Mouse (Mus musculus) right cerebral cortex, postnatal 25 days (tissue): Measurements from ENCODE around the gene Bcl2l2.
A peak's percentile ranks its signal among the peaks of the same experiment; 100 is the strongest.

Source experiments
- DNase-seq: peaks from one replicate; pipeline ENCODE4 v3.0.0; 2022

Gene Bcl2l2

DNA sequence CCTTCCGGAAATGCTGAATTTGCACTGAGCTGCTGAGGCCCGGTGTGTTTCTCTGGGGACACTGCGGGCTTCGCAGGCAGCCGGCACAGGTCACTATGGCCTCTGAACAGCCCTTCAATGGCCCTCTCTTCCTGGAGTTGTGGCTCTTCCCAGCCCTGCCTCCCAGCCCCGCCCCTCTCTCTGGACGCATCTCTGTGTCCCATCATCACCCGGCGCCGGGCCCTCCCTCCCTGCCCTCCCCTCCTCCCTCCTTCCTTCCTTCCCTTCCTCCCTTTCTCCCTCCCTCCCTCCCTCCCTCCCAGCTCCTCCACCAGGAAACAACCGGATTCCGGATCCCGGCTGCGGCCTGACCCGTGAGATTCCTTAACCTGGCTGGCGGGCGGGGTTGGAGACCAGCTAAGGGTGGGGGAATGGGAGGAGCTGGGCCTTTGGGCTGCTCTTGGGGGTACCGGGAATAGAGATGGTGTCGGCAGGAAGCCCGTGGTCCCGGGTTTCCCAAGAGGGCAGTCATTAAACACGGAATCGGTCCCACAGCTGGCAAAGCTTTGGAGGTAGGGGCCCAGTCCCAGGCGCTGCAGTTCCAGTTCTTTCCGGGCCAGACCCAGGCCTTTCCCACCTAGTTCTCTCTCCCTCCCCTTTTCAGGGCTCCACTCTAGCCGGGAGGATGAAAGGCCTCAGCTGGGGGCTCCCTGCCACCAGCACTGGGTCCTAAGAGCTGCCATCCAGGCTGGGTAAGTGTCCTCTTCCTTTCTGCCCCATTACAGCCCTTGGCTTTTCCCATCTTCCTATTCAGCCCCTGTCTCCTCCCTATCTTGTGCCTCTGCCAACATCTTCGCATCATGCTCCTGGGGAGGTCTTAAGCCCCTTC lies at the start of gene Bcl2l2, which contains the start of gene Gm20521:
Bcl2l2 (plus strand) TSS at position 224 of the 868 bp plus-strand sequence.
Gm20521 (plus strand) TSS at position 288 of the 868 bp plus-strand sequence.
- peak; percentile 70 for DNase-seq

DNA sequence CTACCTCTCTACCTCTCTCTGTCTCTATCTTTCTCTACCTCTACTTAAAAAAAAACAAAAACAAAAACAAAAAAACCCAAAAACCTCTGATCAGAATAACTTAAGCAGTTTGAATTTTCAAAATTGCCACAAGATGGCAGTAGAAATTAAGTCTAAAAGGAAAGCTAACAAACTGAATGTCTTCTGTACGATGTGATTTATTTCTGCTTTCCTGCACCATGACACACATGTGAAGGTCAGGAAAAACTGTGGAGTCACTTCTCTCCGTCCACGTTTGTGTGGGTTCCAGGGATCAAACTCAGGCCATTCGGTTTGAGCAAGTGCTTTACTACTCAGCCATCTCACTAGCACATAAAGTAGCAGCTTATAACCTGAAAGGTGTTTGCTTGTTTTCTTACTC lies 39.7 kb upstream of the Bcl2l2 start:
- DNase-seq, result peak; percentile 7

DNA sequence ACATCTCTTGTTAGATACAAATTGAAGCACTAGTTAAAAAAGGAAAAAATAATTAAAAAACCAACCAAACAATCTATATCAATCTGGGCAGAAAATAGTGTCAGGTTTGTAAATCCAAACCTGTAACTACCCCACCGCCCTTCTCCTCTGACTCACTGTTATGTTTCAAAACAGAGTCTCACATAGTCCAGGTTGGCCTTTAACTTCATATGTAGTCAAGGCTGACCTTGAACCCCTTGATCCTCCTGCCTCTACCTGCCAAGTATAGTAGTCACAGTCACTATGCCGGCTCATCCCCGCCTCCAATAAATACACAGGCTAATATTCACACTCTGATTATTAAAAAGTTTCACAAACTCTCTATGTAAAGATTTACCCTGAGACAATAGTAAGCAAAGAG lies 27.5 kb upstream of the Bcl2l2 start:
- DNase-seq, result no peak

DNA sequence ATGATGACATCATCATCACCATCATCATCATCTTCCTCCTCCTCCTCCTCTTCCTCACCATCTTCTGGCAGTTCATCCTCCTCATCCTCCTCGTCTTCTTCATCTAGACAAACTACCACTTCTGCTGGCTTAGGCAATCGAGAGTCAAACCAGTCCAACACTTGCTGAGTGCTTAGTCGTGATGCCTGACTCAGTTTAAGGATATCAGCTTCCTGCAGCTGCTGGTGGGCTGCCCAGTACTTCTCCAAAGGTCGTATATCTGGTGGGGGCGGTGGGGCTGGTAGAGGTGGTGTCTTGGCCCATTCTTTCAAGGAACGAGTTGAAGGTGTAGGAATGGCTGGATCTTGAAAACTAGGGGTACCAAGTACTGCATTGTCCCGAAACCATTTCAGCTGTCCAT lies 26.5 kb upstream of the Bcl2l2 start:
- DNase-seq, result no peak

DNA sequence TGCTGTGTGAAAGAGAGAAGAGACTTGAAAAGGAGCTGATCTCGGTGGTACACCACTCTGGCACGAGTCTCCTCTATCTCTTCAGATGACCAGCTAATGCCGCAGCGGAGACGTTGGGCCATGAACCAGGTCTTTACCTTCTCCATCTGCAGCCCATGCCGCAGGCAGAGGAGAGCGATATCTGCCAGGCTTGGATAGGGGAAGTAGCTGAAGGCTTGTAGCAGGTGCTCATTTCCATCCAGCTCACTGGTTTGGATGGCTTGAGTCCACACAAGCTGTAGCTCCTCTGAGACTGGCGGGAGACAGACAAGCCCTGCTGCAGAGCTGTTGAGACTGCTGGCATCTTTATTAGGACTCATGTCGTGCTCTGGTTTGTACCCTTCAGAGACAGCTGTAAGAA lies 25.3 kb upstream of the Bcl2l2 start:
- DNase-seq, result no peak

DNA sequence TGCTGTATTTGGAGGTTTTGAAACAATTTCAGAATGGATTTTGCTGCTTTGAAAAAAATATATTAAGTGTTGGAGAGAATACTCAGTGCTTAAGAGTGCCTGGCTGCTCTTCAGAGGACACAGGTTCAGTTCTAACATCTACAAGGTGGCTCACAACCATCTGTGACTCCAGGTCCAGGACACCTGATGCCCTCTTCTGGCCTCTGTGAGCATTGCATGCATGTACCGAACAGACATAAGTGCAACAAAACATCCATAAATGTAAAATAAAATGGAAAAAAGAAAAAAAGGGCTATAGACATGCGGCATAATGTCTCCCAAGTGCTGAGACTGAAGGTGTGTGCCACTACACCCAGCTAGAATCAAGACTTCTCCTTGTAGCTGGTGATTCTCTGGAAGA lies 22.7 kb upstream of the Bcl2l2 start:
- no peak for DNase-seq

DNA sequence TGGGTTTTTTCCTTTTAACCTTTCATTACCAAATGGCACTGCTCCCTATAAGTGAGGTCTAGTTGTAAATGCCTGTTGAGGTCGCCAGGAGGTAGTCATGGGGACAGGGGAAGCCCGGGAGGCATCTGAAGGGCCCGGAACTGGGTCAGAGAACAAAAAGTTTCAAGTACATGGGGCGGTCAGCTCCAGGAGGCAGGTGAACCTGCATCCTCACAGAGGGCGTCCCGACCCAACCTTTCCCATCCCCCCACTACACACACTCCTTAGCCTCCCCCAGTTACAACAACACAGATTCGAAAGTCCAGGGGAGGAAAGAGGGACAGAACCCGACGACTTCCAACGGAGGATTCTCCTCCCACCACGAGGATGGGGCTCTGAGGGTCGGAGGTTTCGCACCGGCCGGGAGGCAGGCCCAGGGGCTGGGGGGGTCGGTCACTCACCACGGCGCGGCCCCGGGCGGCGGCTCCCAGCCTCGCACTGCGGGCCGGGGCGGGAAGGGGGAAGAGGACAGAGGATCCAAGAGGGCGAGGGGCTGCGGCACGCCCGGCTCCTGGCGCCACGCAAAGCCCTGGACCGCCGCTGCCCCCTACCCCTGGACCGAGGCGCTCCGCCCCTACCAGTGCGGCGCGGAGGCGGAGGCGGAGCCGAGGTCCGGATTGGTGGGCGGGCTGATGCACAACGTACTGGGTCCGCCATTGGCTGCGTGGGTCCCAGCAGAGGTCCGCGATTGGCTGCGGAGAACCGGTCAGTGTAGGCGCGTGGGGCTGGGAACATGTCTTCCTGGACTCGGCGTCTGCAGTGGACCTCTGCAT lies 19.5 kb upstream of the Bcl2l2 start:
- peak; percentile 93 for DNase-seq

DNA sequence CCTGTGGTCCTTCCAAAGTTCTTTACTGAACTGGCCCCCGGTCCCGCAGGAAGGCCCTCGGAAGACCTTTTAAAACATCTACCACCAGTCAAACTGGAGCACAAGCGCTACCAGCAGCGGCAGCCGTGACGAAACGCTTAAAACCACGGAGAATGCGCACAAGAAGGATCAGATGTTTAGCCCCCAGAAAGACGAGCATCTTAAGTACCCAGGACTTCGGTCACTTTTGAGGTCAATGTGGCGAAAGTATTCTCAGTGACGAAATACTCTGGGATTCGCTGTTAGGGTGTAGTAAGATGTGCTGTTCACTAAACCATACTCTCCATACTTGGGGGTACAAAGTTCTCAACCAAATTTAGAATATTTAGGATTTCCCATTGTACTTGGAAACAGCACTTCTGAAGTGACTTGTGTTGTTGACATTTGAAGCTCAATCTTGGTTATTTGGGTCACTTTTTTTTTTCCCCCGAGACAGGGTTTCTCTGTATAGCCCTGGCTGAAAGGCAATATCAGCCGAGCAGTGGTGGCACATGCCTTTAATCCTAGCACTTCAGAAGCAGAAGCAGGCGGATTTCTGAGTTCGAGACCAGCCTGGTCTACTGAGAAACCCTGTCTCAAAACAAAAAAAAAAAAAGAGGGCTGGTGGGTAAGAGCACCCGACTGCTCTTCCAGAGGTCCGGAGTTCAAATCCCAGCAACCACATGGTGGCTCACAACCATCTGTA lies 18.7 kb upstream of the Bcl2l2 start:
- no peak for DNase-seq

DNA sequence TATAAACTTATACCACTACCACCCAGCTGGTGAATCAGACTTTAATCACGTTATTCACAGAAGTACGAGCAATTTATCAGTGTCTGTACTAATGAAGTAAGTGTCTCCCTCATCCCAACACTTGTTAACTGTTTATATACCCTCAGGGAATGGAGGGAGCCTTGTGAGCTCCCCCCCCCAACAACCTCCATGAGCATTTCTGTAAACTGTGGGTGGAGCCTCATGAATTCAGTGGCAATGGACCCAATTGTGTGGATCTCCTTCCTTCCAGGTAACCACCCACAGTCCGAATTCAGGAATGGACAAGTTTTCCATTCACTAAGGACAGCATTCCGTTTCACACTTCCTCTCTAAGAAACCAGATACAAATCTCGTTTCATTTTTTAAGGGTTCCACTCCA lies 17.6 kb upstream of the Bcl2l2 start:
- no peak for DNase-seq

DNA sequence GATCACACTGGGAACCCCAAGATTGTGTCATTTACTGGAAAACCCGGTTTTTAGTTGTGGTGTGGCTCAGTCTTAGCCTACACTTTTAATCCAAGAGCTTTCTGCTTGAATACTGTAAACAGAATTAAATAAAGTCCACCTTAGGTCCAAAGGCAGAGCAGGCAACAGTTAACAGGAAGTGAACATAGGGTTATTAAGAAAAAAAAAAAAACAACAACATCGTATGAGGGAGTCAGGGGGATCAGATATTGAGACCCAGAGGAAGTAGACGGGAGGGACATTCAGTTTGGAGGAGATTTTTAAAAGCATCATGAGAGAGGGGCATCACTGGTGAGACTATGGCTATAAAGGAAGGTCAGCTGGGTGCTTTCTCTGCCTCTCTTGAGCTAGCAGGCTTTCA lies 16.9 kb upstream of the Bcl2l2 start:
- DNase-seq, result no peak

DNA sequence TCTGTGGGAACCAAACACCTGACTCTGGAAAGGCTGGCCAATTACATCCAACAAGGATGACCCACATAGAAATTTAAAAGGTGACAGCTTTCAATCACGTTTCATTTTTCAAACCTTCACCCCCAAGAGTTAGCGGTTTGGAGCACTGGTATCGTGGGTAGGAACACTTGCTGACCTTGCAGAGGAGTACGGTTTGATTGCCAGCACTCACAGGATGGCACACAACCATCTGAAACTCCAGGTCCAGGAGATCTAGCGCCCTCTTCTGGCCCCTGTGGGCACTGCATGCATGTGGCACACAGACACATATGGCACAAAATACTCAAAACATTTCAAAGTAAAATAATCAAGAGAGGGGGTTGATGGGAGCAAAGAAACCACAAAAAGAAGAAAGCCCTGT lies 16.2 kb upstream of the Bcl2l2 start:
- no peak for DNase-seq

DNA sequence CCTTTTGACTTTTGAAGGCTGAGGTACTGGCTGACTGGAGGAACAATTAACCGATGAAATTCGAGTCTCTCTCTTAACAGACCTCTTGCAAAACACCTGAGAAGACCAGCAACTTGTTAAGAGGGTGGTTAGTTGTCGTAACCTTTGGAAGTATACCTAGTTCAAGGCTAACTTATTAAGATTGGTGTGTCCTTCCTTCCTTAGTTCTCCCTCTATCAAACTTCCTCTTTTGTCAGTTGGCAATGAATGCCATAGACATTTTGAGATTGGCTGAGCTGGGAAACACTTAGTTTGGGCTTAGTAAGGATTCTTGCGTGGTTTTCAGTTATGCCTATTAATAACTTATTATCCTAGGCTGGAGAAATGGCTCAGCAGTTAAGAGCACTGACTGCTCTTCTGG lies 15.2 kb upstream of the Bcl2l2 start:
- no peak for DNase-seq

DNA sequence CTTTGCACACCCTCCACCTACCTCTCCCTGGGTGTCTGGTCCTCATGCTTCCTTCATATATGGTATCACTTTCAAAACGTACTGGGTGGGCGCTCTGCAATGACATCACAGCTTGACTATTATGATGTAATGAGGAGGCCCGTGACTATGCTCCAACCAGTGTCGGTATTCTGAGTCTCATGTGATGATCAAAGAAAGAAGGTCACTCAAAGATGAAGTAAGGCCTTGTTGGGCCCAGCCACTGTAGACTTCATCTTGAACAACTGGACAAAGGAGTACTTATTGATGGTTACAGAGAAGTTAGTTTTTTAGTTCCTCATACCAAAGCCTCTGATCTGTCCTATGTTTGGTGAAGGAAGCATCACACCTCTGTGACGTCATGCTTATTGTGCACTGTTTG lies 12.3 kb upstream of the Bcl2l2 start, which contains the start of gene Homez:
Homez (minus strand) TSS at position 101 of the 400 bp plus-strand sequence.
- no peak for DNase-seq

DNA sequence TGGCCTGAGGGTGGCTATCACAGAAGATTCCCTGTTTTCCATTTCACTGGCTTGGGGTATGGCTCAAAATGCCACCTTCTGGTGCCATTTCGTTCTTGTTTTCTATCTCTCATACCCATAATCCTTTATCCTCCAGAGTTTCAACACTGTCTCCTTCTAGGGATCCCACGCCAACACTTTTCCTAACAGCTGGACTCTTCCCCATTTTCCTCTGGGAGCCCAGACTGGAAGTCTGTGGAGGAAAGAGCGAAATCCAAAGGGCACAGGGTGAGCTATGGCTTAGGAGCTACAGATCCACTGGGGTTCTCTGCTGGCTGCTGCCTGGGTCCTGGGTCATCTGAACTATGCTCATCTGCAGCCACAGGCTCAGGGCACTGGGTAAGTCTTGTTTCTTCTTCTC lies 9.0 kb upstream of the Bcl2l2 start:
- no peak for DNase-seq

DNA sequence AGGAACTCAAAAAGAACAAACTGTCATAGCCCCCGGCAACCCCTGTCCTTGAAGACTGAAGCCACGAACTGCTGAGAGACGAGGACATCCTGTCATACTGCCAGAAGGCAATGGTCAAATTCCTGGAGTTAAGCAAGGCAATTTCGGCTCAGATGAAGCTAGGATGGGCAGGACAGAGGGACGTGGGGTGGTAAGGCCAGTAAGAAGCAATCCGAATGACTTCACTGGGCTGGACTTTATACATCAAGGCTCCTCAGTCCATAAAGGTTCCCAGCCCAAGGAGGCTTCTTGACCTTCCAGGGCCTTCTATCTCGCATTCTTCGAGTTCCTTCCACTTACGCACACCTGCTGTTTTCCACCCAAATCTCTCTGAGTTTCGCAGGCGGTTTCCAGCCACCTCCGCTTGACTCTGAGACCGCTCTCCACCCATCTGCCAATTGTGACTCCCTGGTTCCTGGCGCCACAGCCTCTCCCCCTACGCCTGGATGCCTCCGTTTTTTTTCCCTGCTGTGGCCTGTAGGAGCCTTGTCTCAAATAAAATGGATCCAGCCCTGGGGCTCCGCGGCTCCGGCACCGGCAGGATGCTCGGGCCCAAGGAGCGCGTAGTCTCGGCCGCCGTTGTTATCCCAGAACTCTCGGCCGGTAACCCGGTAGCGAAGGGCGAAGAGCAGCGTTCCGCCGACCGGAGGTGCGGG lies 7.2 kb upstream of the Bcl2l2 start:
- DNase-seq, result no peak

DNA sequence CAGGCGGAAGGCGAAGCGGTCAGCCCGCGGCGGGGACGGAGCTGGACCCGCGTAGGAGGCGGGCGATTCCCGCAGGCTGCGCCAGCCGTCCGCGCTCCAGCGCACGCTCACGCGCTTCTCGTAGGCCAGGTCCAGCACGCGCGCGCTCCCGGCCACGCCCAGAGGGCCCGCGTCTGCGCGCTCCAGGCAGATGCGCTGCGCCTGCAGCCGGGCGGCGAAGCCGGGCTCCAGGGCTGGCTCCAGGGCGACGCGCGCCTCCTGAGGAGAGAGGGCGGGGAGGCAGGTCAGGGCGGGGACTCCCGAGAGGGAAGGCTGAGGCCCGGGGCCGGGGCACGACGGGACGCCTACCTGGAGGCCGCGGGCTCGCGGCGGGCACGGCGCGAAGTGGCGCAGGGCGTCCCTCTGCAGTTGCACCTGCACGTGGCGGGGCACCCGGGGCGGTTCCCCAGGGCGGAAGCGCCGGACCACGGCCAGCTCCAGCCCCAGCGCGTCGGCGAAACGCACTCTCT lies 6.6 kb upstream of the Bcl2l2 start:
- peak; percentile 94 for DNase-seq

DNA sequence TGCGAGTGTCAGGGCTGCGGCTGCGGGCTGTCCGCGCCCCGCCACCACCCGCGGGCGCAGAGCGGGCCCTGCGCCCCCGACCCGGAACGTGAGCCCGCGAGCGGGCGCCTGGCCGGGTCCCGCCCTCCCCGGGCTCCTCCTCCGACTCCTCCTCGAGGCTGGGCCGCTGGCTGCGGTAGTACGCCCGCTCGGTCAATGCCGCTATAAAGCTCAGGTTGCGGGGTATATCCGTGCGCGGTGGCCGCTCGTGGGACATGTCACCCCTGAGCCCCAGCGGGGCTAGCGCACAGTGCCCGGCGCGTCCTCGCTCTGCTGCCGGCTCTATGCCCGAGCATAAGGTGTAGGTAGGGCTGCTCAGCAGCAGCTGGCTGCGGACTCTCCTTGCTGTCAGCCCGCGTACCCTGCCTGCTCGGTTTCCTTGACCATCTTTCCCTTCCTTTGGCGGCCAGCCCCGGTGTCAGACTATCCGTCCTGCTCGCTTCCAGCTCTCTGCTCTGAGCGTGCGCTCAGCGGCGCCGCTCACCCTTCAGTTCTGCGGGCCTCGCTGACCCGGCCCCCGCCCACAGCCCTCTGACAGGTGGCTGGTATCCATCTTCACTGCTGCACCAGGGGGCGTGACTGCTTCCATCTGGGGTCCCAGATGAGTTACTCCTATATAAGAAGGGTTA lies 6.0 kb upstream of the Bcl2l2 start, which contains the start of gene Ppp1r3e:
Ppp1r3e (minus strand) TSS at position 503 of the 668 bp plus-strand sequence.
- DNase-seq, result peak; percentile 79

DNA sequence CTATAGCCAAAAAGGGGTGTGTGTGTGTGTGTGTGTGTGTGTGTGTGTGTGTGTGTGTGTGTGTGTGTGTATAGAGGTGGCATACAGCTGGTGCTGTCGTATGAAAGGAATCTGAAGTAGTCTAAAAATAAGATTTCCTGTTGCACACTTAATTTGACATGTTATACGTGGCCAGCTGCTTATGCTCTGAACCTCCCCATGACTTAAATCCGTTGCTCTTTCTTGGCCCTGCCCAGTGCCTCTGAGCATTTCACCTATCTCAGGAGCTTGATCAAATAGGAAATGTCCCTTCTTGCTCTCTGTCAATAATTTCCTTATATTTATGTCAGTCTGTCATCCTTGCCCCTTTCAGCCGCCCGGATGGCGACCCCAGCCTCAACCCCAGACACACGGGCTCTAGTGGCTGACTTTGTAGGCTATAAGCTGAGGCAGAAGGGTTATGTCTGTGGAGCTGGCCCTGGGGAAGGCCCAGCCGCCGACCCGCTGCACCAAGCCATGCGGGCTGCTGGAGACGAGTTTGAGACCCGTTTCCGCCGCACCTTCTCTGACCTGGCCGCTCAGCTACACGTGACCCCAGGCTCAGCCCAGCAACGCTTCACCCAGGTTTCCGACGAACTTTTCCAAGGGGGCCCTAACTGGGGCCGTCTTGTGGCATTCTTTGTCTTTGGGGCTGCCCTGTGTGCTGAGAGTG lies 990 bp downstream of the Bcl2l2 start:
- DNase-seq, result no peak

DNA sequence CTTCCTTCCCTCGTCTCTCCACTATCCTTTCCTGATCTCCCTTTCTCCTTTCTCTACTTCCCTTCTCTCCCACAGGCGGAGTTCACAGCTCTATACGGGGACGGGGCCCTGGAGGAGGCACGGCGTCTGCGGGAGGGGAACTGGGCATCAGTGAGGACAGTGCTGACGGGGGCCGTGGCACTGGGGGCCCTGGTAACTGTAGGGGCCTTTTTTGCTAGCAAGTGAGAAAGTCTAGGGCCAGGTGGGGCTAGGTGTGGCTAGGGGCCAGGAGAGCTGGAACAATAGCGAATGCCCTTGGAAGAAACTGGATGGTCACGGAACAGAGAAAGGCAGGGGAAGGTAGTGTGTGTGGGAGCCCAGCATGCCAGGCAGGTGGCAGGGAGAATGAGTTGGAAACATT lies 2.1 kb downstream of the Bcl2l2 start:
- no peak for DNase-seq

DNA sequence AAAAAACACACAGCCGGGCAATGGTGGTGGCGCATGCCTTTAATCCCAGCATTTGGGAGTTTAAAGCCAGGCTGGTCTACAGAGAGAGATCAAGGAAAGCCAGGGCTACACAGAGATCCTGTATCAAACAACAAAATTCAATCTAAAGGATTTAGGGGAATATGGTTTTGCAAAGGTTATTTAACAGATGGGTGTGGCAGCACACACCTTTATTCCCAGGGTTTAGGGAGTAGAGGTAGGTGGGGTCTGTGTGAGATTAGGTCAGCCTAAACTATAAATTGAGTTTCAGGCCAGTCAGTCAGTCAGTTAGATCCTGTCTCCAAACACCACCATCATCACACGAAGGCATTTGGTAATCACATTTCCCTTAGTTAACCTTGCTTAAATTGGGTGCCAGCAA lies 9.0 kb downstream of the Bcl2l2 start, which contains the start of gene Pabpn1:
Pabpn1 (plus strand) TSS at position 301 of the 400 bp plus-strand sequence.
- no peak for DNase-seq

DNA sequence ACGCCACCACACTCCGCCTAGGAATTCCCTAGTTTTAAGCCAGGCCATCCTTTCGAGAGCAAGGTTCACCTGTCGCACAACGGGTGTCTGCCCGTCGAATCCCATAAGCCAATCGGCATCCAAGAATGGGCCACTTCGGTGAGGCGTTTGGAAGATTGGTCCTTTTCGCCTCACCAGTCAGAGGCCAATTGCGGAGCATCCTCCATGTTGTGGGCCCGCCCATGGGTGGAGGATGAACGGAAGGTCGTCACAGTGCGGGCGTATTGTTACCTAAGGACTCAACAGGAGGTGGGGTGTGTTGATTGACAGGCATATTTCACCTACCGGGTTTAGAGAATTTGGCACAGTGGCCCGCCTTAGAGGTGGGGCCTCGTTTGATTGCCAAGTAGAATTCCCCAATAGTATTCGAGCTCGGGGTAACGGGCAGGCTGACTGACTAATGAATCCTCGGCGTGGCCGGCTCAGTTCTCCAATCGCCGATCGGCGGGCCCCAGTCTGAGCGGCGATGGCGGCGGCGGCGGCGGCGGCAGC lies 10.5 kb downstream of the Bcl2l2 start:
- peak; percentile 99 for DNase-seq
